Mouse (Mus musculus): Measurements from ENCODE around the gene Blcap. TPM values are rescaled to one million over a fixed set of nuclear protein-coding genes. Genes with fewer than 3 reads are reported as not detected.

Gene Blcap
- polyA plus RNA-seq, 1 experiment: 33.2 TPM

DNA sequence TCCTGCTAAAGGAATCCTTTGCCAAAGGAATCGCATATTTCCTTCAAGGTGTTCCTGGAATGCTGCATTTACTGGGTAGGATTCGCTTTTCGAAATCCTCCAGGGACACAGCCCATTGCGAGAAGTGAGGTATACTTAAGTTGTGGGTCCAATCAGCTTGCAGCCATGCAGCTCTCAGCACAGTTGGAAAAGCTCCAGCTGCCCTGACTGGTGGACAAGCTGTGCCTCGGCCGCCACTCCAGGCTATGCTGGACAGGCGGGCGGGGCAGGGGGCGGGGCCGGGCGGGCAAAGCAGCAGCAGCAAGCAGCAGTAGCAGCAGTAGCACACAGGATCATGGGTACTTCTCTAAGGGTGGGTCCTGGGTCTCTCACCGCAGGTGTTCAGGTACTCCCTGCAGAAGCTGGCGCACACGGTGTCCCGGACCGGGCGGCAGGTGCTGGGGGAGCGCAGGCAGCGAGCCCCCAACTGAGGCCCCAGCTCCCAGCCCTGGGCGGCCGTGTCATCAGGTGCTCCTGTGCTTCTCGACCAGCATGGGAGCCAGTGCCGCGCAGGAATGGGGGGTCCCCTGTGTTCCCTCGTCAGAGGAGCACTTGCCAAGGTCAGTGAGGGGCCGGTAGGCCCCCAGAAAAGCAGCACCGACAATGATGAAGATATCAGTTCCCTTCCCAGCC, 9.8 kb downstream of the Blcap start:
- WGBS: 44% methylated on average over 27 of the region's 27 CpGs
- DNase-seq (ENCODE audit: low read depth, low spot score): no peak

DNA sequence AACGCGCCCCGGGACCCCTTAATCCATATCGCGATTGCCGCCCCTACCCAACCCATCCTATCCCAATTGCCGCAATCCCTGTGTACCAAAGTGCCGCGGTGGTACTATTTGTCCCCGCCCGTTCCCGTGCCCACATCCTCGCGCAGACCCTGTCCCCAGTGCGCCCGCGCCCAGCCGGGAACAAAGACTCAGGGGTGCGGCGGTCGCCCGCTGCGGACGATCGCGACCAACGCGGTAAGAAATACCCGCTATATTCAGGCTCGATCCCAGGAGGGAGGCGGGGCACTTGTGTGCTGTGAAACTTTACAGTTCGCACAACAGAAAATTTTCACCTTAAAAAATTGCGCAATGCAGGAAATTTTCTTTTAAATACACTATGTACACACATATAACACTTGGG, 10.8 kb downstream of the Blcap start:
- WGBS: 55% methylated on average over 33 of the region's 33 CpGs
- DNase-seq (ENCODE audit: low read depth, low spot score): no peak

DNA sequence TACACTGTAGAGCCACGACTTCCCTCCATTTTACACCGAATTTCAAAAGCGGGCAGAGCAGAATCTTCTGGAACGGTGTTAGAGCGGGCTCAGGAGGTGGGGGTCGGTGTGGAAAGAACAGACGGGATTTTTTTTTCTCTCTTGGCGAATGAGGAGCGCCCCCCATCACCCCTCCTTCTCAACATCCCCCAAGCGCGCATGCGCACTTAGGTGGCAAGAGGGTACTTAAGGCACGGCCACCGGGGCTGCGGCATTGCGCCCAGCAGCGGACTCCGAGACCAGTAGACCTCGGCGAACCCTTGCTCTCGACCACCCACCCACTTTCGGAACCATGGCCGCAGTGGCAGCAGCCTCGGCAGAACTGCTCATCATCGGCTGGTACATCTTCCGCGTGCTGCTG, 11.2 kb downstream of the Blcap start, which contains the start of gene Nnat:
Nnat (plus strand) TSS at position 221 of the 400 bp plus-strand sequence.
- 60% methylated on average over 27 of the region's 27 CpGs for WGBS

DNA sequence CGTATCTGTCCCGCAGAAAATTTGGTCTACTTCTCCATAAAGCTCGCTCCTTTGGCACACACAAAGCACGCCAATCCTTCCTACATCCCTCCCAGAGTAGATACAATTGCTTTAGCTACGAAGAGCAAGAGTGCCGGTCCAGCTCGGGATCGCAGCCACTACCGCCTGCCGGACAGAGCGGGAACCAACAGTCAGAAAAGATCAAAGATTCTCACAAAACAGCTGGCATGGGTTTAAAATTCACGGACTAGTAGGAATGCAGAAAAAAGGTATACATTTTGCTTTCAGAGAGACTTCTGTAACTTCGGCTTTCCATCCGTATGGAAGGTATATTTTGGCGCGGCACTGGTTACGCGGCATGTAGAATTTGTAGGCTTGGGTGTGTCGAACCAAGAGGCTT, 11.6 kb downstream of the Blcap start:
- 76% methylated on average over 19 of the region's 19 CpGs for WGBS
- no peak for DNase-seq (ENCODE audit: low read depth, low spot score)

More for the DNA sequence above, 11.2 kb downstream of the Blcap start, which contains the start of gene Nnat:
- no peak for DNase-seq (ENCODE audit: low read depth, low spot score)

DNA sequence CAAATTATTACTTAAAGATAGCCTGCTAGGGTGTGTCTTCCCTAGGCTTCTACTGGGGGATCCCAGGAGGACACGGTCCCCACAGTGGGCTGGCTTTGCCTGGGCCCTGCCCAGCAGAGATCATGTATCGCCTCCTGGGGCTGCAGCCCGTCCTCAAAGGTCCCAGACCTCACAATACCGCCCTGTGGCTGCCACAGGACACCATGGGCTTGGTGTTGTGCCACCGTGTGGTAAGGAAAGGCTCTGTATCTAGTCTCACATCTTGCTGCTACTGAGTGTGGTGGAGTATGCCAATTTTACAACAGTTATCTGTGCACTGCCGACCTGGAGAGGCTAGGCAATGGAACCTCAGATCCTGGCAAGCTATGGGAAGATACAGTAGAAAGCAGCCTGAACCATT, 12.6 kb downstream of the Blcap start:
- no peak for DNase-seq (ENCODE audit: low read depth, low spot score)
- 76% methylated on average over 6 of the region's 6 CpGs for WGBS

DNA sequence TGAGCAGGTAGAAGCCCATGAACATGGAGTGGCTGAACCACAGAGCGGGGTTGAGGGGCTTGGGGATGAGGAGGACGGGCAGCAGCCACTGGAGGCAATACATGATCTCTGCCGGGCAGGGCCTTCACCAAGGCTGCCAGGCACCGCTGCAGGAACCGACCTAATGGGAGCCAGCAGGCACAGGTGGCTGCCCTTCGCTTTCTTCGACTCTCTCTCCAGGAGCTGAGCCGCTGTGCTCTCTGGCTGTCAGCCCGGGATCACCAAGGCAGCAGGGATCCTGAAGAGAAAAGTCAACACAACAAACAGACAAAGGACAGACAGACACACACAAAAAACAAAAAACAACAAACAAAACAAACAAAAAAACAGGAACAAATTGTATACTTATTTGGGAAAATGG, 13.0 kb downstream of the Blcap start:
- no peak for DNase-seq (ENCODE audit: low read depth, low spot score)
- 78% methylated on average over 9 of the region's 9 CpGs for WGBS

DNA sequence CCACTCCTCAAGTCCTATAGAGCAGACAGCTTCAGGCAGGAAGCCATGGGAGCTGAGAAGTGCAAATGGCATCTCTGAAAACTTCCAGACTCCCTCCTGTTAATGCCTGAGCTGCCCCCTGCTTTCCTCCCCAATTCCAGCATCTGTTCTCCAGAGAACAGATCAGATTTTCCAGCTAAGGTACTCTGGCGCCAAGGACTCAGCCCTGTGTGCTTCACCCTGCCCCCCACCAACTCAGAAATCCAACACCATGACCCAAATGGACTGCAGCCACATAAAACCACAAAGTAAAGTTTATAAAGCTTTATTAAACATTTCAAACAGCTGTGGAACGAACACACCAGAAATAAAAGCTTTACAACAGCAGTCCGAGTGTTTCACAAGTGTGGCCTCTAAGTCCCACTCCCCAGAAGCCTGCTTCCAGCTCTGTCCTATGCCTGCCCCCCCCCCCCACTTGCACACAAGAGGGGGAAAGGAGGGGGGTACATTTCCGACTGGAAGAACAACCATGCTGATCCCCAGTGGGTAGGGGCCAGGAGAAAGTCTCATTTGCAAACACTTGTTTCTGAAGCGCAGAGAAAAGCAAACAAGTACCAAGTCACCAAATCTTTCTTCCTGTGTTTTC, 14.9 kb downstream of the Blcap start:
- WGBS: 47% methylated on average over 5 of the region's 5 CpGs
- no peak for DNase-seq (ENCODE audit: low read depth, low spot score)

DNA sequence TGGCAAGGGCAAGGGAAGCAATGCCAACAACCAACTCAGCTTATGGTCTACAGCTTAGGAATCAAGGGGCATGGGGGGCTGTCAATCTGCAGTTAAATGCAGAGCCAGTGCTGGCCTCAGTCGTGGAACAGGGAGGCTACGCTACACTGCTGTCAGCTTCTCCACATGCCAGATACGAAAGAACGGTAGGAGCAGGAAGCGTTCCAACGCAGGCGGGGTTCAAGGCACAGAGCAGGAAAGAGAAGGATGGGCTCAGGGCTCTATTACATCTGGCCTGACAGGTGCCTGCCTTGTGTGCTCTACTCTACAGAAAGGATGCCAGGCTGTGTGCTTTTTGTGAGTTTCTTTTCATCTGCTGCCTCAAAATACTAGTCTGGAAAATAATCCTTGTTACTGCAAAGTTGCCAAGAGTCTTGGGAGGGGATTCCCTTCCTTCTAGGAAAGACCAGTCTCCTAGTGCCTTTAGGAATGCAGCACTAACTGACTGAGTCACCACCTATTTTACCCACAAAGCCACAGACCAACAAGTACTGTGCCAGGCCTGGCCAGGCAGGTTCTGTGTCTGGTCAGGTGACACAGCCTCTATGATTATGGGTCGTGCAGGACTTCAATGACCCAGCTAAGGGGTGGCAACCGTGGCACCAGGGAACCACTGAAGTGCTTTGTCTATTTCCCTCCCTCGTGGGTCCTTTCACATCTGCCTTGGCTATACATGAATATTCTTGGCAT, 18.8 kb downstream of the Blcap start:
- 11% methylated on average over 10 of the region's 10 CpGs for WGBS
- DNase-seq (ENCODE audit: low read depth, low spot score): no peak

DNA sequence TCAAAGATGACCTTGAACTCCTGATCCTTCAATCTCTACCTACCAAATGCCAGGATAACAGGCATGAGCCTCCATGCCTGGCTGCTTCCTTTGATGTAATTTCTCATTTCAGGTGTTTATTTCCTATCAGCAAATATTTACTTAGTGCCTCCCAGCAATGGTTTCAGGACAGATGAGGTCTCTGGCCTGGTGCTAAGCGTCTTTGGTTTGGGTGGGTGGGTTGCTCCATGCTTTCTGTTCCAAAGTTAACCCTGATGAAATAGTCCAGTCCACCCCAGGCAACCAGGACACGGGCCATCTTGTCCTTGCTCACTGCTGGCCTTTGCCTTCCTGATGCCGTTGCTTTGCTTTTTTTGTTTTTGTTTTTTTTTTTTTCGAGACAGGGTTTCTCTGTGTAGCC, 20.8 kb downstream of the Blcap start:
- DNase-seq (ENCODE audit: low read depth, low spot score): no peak
- WGBS: 63% methylated on average over 4 of the region's 4 CpGs

DNA sequence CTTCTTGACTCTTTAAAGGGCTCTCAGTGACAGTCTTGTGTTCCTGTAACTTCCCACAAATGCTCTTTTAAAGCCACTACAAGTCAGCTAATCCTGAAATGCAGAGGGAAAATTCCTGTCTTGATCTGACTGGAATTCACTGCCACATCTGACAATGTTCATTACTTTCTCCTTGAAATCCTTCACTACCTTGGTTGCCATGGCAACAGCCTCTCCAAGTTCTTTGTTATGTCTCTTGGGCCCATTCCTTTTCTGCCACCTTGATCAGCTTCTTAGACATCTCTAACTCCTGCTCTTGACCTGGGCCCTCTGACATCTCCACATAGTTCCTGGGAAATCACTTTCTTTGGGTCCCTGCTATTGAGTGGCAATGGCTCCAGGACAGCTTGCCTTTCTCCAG, 24.4 kb downstream of the Blcap start:
- no peak for DNase-seq (ENCODE audit: low read depth, low spot score)

DNA sequence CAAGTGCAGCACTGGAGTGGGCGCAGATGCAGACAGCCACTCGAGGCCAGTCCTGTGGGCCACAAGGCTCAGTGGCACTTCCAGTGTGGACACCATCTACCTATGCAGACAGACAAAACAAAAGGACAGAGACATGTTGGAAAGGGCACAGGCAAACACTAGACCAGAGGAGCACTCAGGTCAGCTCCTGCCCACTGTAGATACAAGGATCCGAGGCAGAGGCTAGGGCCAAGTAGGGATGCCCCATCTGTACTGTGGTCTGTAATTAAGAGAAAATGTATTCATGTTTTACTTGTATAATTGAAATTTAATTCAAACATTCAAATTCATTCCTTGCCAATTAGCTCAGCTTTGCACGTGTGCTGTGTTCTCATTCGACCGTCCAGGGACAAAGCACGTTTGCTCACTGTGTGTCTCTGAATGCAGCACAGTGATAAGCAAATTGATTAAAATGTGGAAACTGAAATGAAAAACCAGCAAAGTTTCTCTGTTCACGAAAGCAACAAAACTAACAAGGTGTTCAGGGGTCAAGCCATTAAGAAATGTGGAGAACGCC, 26.7 kb downstream of the Blcap start:
- no peak for DNase-seq (ENCODE audit: low read depth, low spot score)
- WGBS: 90% methylated on average over 9 of the region's 9 CpGs

DNA sequence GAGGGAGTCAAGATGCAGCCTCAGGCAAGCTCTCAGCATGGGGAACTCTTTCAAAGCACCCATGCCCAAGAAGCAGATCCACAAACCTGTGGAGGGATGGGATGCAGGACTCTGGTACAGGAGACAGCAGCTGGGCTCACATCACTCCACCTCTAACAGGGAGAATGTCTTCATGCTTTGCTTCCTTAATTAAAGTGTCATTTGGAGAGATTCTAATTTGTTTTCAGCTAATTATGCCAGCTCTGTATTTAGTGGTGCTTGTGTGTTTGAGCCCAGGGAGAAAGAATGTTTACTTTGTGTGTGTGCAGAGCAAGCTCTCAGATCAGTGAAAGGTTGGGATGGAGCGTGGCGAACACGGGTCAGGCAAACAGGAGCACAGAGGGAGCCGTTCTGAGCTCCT, 28.7 kb downstream of the Blcap start:
- no peak for DNase-seq (ENCODE audit: low read depth, low spot score)
- 67% methylated on average over 4 of the region's 4 CpGs for WGBS

DNA sequence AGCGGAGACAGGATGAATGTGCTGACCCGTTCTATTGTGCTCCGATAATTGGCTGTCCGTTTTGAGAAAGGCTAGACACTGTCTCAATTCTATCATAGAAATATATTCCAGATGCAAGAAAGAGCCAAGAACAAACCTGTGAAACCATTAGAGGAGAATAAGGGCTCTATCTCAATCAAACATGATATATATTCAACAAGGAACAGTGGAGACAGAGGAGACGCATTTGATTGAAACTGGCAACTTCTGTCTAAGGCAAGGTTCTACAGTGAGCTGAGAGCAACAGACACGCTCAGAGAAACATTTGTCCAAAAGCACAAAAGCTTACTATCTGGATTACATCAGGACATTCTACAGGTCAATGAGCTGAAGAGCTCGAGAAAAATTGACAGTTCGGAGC, 29.4 kb downstream of the Blcap start:
- no peak for DNase-seq (ENCODE audit: low read depth, low spot score)
- WGBS: 91% methylated on average over 8 of the region's 8 CpGs

DNA sequence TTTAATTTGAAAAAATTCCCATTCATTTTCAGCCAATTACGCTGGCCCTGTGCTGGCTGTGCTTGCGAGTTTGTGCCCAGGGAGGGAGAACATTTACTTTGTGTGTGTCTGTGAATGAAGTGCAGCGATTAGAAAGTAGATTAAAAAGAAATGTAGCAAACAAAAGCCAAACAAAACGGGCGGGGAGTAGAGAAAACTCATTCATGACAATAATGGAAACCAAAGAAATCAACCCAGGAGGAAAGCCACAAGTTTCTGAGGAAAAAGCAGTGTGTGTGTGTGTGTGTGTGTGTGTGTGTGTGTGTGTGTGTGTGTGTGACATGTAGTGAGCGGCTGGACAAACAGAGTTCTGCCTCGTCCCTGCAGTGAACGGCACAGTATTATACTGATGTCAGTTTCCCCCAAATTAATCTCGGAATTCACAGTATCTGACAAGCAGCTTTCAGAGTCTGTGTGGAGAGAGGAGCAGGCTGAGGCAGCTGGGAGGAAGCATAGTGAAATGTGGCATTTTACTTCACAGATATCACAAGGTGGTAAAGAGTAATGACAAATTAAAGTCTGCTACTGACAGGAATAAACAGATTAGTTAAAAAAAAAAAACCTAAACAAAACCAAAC, 30.0 kb downstream of the Blcap start:
- 74% methylated on average over 9 of the region's 9 CpGs for WGBS
- no peak for DNase-seq (ENCODE audit: low read depth, low spot score)

DNA sequence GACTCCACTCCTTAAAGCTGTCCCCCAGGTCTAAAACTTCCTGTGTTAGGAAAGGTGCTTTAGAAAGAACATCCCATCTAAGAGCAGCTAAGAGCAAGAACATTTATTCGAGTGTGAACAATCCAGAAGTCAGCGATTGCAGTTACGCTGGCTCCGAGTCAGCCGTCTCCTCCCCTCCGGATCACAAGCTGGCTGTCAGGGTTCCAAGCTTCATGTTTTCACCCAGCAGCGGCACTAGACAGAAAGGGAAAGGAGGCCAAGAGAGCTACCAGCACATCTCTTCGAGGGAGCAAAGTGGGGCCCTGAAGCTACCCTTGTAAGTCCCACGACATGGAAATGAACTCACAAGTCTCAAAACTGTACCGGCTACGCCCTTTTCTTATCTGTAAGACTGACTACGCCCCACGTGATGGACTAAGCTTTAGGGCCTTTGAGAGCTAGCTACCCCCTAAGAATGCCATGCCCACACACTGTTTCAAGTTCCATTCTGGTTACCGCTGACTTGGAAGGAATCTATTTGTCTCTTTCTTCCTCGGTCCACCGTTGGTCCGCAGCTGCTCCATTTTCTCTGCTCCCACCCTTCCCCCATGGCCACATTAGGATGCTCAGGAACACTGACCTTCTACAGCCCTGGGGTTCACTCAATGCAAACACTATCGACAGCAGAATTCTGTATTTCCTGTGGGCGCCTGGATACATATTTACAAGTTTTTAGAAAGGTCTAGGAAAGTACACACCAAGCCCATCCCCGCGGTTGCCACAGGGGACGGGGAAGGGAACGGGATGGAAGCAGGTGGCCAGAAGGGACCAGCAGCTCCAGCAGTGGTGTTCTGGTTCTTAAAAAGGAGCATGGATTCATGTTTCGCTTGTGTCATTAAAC, 30.8 kb downstream of the Blcap start:
- no peak for DNase-seq (ENCODE audit: low read depth, low spot score)
- 60% methylated on average over 24 of the region's 24 CpGs for WGBS

DNA sequence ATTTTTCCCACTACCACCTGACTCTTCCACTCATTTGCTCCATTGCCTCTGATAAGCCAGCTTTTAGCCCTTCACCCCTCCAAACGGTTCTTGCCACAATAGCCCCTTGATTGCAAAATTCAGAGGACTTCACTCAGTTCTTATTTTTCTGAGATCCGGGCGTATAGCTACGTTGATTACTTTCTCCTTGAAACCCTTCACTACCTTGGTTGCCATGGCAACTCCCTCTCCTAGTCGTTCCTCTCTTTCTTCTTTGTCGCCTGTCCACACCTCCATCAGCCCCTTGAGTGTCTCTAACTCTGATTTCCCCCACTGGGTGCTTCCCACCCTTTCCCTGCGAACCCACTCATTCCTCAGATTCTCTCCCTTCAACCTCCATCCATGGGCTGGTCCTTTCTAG, 34.0 kb downstream of the Blcap start:
- WGBS: 25% methylated on average over 7 of the region's 7 CpGs
- DNase-seq (ENCODE audit: low read depth, low spot score): no peak

DNA sequence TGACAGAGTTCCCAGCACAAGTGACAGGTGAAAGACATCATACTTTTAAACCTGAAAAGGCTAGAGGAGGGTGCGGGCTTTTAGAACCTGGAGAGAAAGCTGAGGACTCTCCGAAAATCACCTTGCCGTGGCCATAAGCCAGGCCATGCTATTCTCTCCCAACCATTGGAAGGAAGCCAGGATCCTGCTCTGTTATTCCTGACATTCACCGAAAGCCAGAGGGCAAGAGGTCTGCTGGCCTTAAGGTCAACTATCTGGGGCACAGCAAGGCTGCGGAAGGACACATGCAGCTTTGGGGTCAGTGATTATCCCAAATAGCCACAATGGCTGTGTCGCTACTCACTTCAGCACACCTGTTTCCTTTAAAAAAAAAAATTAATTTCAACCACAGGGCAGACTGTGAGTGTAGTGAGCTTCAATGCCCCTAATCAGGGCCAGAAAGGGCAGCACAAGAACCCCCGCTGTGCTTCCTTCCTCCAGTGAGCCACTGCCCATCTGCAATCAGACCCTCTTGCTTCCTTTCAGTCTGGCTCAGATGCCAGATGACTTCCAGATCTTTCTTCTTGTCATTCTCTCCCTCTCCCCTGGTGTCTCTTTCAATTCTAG, 34.5 kb downstream of the Blcap start:
- DNase-seq (ENCODE audit: low read depth, low spot score): no peak
- 65% methylated on average over 7 of the region's 7 CpGs for WGBS

DNA sequence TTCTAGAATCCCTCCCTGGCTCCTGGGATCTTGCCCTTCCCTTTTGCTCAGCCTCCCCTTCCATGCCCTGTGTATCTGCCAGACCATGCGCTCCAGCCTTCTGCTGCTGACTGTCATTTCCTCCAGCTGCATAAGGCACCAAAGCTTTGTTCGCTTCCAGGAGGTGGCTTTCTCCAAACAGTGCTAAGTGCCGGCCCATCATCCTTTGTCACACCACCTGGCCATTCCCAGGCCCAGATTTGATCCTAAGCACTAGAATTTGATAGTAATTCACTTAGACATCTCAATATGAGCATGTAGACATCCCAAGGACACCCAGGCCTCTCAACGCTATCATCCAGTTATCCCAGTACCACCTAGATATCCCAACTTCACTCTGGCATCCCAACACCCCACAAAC, 36.9 kb downstream of the Blcap start:
- no peak for DNase-seq (ENCODE audit: low read depth, low spot score)
- 76% methylated on average over 4 of the region's 4 CpGs for WGBS
